Mouse (Mus musculus): ENCODE measurements around the gene Rep15.

GRCm38 (mm10) chr6:147053785-147054646, 21.6 kb downstream of the Rep15 start:
- TF ChIP-seq POLR2A (IDR thresholded peaks at IDR 0.05; ENCODE audit: insufficient read length, low read depth) (no peak), TCF12 (IDR thresholded peaks at IDR 0.05; ENCODE audit: insufficient read depth, poor library complexity, severe bottlenecking) (no peak), MYOD1 (IDR thresholded peaks at IDR 0.05; ENCODE audit: control insufficient read depth in 1 of 3, insufficient read length in 2 of 3, low read depth in 2 of 3) (no peak), CEBPB (IDR thresholded peaks at IDR 0.05; ENCODE audit: insufficient read depth, poor library complexity, severe bottlenecking) (no peak), MAX (IDR thresholded peaks at IDR 0.05; ENCODE audit: low read depth) (no peak), MYOG (IDR thresholded peaks at IDR 0.05; ENCODE audit: control insufficient read depth in 1 of 3, insufficient read depth in 1 of 3, insufficient read length in 2 of 3, low read depth in 2 of 3) (no peak), POLR2AphosphoS2 (IDR thresholded peaks at IDR 0.05; ENCODE audit: insufficient read length, low read depth) (no peak), USF1 (IDR thresholded peaks at IDR 0.05; ENCODE audit: low read depth) (no peak), REST (IDR thresholded peaks at IDR 0.05; ENCODE audit: insufficient read depth, insufficient read length) (no peak), E2F4 (IDR thresholded peaks at IDR 0.05; ENCODE audit: insufficient read depth) (no peak), TCF3 (IDR thresholded peaks at IDR 0.05; ENCODE audit: insufficient read length, low read depth) (no peak)

Data from myocyte (in vitro differentiated cells).